Mouse (Mus musculus): ENCODE measurements around the gene Spock1.

- no peak for TF ChIP-seq CTCF (IDR thresholded peaks at IDR 0.05; ENCODE audit: control insufficient read depth, insufficient read depth, insufficient read length)
- TF ChIP-seq CEBPB (IDR thresholded peaks at IDR 0.05; ENCODE audit: low read depth): no peak
These were observed 392.4 kb downstream of the Spock1 start for GRCm38 (mm10) chr13:57515737-57516136.
